Mouse (Mus musculus) bone marrow macrophage, adult 2 months (primary cell): ENCODE results near the gene Cfap74. TPM values are rescaled to one million over a fixed set of nuclear protein-coding genes. Genes with fewer than 3 reads are reported as not detected.

ENCODE experiments used
- H3K27ac ChIP-seq: 2 replicates; pipeline ENCODE4 v1.5.1; 2012; ENCODE audit warnings: low read depth, low read length; ENCODE audit not compliant: insufficient read depth
- H3K4me1 ChIP-seq: 2 replicates; pipeline ENCODE4 v1.6.1; 2012; ENCODE audit warnings: low read length; ENCODE audit not compliant: control insufficient read depth, insufficient read depth
- H3K4me3 ChIP-seq: 2 replicates; pipeline ENCODE4 v1.5.1; 2012; ENCODE audit warnings: mild to moderate bottlenecking, low read length, moderate library complexity; ENCODE audit not compliant: insufficient read depth
- CTCF ChIP-seq: IDR thresholded peaks from 2 replicates; pipeline ENCODE4 v1.5.1; 2012; ENCODE audit warnings: low read depth, mild to moderate bottlenecking, low read length, moderate library complexity
- POLR2A ChIP-seq: IDR thresholded peaks from 2 replicates; pipeline ENCODE4 v1.6.1; 2012; ENCODE audit warnings: mild to moderate bottlenecking, low read depth, low read length, borderline replicate concordance
- polyA plus RNA-seq: library from polyadenylated mRNA; stranded (reverse); fragments of >200 nt; gene quantifications from 2 replicates; pipeline ENCODE4 v1.2.4, GENCODE M21; 2012; ENCODE audit not compliant: missing spikeins, insufficient read depth, insufficient read length

Cfap74 gene
- polyA plus RNA-seq, 1 experiment: 0.67 TPM

DNA sequence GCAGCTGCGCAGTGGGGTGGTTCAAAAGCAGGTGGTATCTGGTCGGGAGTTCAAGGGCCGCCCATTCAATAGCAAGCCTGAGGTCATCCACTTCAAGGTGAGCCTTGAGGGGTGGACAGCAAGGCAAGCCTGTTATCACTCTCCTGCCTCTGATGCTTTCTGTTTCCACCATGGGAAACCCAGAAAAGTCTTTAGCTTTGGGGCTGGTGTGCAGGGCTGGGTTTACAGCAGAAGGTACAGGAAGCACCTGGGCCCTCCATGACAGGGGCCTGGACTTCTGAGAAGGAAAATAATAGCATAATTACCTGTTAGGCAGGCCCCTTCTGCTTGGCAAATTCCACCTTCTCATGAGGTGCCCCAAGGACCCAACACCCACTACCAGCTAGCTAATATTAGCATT is 20.2 kb downstream of the Cfap74 start:
- Histone ChIP-seq H3K27ac (no peak overlapping the region), H3K4me1 (no peaks in the 10 kb centered on the region), H3K4me3 (no peak overlapping the region)
- TF ChIP-seq CTCF: no peak
- TF ChIP-seq POLR2A: no peak

DNA sequence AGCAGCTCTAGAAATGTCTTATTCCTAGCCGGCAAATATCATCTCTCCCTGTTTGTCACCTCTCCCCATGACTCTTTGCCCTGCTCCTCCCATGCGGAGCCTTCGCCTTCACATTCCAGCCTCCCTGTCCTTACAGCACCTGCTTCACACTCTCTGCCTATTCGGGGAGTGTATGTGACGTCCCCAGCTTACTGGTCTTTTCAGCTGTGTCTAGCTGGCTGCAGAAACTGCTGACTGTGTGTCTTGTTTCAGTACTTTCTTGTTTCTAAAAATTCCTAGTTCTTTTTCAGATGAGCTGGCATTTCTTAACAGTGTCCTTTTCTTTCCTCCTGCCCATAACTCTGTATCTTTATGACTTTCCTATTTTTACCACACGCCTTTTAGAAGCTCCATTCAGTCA is 23.4 kb downstream of the Cfap74 start:
- no peak overlapping the region for H3K4me3 ChIP-seq
- H3K27ac ChIP-seq: no peak overlapping the region
- peaks cover 3% of the 10 kb centered on the region; the same call in 1 of the 2 replicates for H3K4me1 ChIP-seq
- TF ChIP-seq POLR2A: no peak
- TF ChIP-seq CTCF: no peak

DNA sequence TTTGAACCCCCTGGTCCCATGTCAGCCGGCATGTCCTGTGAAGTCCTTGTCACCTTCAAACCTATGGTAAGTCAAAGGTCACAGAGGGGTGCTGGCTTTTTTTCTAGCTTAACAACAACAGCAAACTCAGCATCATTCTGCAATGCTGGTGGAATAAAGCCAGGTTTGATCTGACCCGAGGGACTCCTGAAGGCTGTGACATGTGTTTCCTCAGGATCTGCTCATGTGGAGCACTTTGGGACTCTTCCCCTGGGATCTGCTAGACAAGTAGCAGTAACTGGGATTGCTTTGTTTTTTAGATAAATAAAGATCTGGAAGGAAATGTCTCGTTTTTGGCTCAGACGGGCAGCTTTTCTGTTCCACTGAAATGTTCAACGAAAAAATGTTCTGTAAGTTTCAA is 25.0 kb downstream of the Cfap74 start:
- no peak overlapping the region for H3K4me3 ChIP-seq
- peaks cover 3% of the 10 kb centered on the region; the same call in 1 of the 2 replicates for H3K4me1 ChIP-seq
- no peak for TF ChIP-seq POLR2A
- TF ChIP-seq CTCF: no peak
- no peak overlapping the region for H3K27ac ChIP-seq

DNA sequence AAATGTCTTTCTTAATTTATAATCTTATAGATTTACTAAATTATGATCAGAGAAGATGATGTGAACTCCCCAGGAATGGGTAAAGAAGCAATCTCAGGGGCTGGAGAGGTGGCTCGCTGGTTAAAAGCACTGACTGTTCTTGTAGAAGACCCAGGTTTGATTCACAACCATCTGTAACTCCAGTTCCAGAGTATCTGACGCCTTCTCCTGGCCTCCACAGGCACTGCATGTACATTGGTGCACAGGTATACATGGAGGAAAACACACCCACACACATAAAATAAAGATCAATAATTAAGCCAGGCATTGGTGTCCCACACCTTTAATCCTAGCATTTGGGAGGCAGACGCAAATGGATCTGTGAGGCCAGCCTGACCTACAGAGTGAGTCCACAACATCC is 33.8 kb downstream of the Cfap74 start:
- TF ChIP-seq POLR2A (no peak), CTCF (no peak)
- Histone ChIP-seq H3K4me1 (no peaks in the 10 kb centered on the region), H3K4me3 (no peak overlapping the region), H3K27ac (no peak overlapping the region)

DNA sequence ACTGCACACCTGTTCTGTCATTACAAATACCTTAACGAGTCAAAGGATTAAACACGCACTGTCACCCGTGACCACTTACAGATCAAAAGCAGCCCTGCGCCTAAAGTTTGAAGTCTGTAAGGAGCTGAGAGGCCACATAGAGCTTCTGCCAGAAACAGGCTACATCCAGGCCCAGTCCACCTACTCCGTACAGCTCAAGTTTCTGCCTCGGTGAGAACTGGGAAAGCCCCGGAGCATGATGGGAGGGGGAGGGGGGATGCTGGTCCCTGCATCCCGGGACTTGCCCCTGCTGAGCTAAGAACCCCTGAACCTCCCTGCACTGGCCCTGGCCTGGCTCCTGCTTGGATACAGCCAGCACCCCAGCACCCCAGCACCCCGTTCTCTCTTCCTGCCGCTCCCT is 42.6 kb downstream of the Cfap74 start:
- H3K4me1 ChIP-seq: no peaks in the 10 kb centered on the region
- H3K4me3 ChIP-seq: no peak overlapping the region
- TF ChIP-seq CTCF: no peak
- TF ChIP-seq POLR2A: no peak
- no peak overlapping the region for H3K27ac ChIP-seq

DNA sequence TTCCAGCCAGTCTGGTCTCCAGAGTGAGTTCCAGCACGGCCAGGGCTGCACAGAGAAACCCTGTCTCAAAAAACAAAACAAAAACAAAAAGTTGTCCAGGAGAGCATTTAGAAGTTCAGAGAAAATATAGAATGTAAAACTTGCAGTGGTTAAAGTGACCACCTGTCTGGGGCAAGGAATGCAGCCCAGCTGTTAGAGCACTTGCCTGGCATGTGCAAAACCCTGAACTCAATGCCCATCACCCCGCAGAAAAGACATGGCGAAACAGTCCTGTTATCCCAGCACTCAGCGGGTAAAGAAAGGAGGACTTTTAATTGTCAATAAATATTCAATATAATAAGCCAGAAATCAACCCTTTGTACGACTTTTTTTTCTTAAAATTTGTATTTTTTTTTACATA is 49.6 kb downstream of the Cfap74 start:
- H3K4me1 ChIP-seq: no peaks in the 10 kb centered on the region
- no peak overlapping the region for H3K4me3 ChIP-seq
- TF ChIP-seq CTCF (no peak), POLR2A (no peak)
- no peak overlapping the region for H3K27ac ChIP-seq

DNA sequence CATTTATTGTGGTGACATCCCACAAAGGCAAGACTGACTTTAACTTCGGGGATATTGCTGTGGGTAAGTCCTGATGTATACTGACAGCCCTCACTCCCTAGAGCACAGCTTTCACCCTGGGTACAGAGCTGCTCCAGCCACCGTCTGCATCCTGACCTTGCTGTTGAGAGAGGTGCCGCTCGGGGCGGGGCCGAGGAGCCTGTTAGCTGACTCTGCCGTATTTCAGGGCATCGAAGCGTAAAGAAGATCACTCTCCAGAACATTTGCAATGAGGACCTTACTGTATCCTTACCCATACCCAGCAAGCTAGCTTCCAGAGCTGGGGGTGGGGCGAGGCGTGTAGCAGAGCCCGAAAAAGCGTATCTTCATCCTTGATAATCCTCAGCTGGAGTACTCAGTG is 54.1 kb downstream of the Cfap74 start:
- no peak overlapping the region for H3K4me3 ChIP-seq
- no peak overlapping the region for H3K27ac ChIP-seq
- peaks cover 5% of the 10 kb centered on the region; the same call in 1 of the 2 replicates for H3K4me1 ChIP-seq
- TF ChIP-seq POLR2A: no peak
- no peak for TF ChIP-seq CTCF

DNA sequence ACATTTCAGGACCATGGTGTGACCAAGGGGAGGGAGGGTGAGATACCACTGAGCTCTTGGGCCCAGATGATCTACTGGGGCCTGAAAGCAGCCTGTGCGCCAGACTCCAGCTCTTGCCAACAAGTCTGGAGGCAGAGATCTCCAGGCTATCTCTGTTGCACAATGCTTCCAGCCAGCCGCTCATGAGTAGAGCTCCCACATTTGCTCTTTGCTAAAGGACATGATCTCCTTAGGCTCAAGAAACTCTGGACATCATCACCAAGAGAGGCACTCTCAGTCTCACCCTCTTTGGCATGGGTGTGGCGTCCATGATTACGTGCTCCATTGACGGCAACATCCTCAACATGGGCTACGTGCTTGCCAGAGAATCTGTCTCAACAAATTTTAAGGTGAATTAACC is 54.6 kb downstream of the Cfap74 start:
- TF ChIP-seq CTCF (no peak), POLR2A (no peak)
- no peak overlapping the region for H3K4me3 ChIP-seq
- H3K4me1 ChIP-seq: peaks cover 5% of the 10 kb centered on the region; the same call in 1 of the 2 replicates
- no peak overlapping the region for H3K27ac ChIP-seq

DNA sequence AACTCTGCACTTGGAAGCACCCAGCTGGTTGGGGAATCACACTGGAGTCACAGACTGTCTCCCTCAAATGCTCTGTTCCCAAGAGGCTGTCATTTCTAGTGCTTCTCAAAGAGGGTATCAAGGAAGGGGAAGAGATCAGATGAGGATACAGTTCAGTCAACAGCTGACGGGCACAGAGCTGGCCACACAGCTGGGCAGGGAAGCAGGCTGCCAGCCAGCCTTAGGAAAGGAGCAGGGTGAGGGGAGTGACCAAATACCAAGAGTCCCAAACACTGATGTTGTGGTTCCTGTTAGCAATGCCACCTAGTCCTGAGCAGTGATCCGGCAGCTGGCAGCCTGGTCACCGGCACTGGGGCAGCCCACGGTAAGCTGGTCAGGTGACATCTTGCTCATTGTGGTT is 55.1 kb downstream of the Cfap74 start:
- TF ChIP-seq CTCF (no peak), POLR2A (no peak)
- Histone ChIP-seq H3K4me1 (peaks cover 5% of the 10 kb centered on the region; the same call in 1 of the 2 replicates), H3K4me3 (no peak overlapping the region), H3K27ac (no peak overlapping the region)

DNA sequence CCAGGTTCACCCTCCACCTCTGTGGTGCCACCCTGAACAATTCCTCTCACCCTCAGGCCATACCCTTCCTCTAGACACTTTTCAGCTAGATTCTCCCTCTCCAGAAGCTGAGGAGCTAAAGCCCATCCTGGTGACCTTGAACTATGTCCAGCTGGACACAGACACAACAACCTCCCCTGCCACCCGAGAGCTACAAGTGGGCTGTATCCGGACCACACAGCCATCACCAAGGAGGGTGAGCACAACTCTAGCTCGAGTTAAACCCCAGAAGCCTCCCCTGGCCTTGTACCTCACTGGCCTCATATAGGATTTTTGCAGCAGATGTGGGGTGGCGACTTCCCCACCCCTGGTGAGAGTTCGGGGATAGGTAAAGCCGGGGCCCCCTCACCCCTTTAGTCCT is 56.6 kb downstream of the Cfap74 start:
- peaks cover 5% of the 10 kb centered on the region; the same call in 1 of the 2 replicates for H3K4me1 ChIP-seq

DNA sequence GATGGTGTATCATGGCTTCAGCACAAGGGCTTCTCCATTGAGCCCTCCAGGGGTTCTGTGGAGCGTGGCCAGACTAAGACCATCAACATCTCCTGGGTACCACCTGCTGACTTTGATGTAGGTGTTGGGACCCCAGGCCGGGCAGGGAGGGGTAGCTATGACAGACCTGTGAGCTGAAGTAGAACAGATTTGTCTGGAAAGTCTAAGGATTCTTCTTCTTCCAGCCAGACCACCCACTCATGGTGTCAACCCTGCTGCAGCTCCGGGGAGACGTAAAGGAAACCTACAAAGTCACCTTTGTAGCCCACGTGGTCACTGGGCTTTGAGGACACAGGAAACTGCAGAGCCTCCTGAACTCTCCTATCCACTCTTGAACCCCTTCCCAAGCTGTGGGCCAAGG is 57.1 kb downstream of the Cfap74 start:
- Histone ChIP-seq H3K27ac (no peak overlapping the region), H3K4me3 (no peak overlapping the region), H3K4me1 (peaks cover 5% of the 10 kb centered on the region; the same call in 1 of the 2 replicates)
- TF ChIP-seq CTCF (no peak), POLR2A (no peak)

More for the DNA sequence above, 56.6 kb downstream of the Cfap74 start:
- Histone ChIP-seq H3K4me3 (no peak overlapping the region), H3K27ac (no peak overlapping the region)
- TF ChIP-seq POLR2A (no peak), CTCF (no peak)
